ENCODE assay signal across 32 mouse cellular contexts in genomic region chr17:34013436-34013835, GRCm38 (mm10).
"Had no signal": no experiment of that assay in that cellular context is flagged by ENCODE, and none has a peak within 500 bp of the region (broad histone marks: within the 10 kb centered on the region; RNA-seq: fewer than 3 reads in every experiment).

No protein-coding gene starts in this region.

- H3K4me3 ChIP-seq: limb, embryonic 10.5 days; limb, embryonic 12.5 days; limb, embryonic 13.5 days; limb, embryonic 15.5 days; liver, embryonic 12.5 days; liver, embryonic 13.5 days; liver, embryonic 15.5 days; lung, embryonic 15.5 days; megakaryocyte, embryonic 14.5 days; midbrain, embryonic 12.5 days; midbrain, embryonic 13.5 days; midbrain, embryonic 15.5 days; myocyte; neural tube, embryonic 12.5 days; neural tube, embryonic 13.5 days had no signal

- H3K27ac ChIP-seq: limb, embryonic 10.5 days; limb, embryonic 12.5 days; limb, embryonic 13.5 days; limb, embryonic 15.5 days; liver, embryonic 12.5 days; liver, embryonic 13.5 days; liver, embryonic 14.5 days; liver, embryonic 15.5 days; lung, embryonic 15.5 days; macrophage; midbrain, embryonic 12.5 days; midbrain, embryonic 13.5 days; midbrain, embryonic 15.5 days; neural tube, embryonic 12.5 days; neural tube, embryonic 13.5 days had no signal

- H3K9me3 ChIP-seq: limb, embryonic 10.5 days; limb, embryonic 15.5 days; liver, embryonic 13.5 days; liver, embryonic 15.5 days; lung, embryonic 15.5 days; midbrain, embryonic 15.5 days; neural tube, embryonic 12.5 days had no signal

- DNase-seq: left cerebral cortex, postnatal 4 days; liver; liver, embryonic 13.5 days; liver, postnatal 0 days; lung, adult 18-20 months; lung, adult 2 months; lung, embryonic 14.5 days; lung, postnatal 10 days; lung, postnatal 14 days; lung, postnatal 36 days; lung, postnatal 4 days; midbrain, embryonic 14.5 days had no signal

- H3K4me1 ChIP-seq: limb, embryonic 10.5 days; limb, embryonic 12.5 days; limb, embryonic 13.5 days; limb, embryonic 15.5 days; liver, embryonic 12.5 days; liver, embryonic 13.5 days; liver, embryonic 15.5 days; lung, embryonic 15.5 days; midbrain, embryonic 12.5 days; midbrain, embryonic 13.5 days; midbrain, embryonic 15.5 days; neural tube, embryonic 12.5 days; neural tube, embryonic 13.5 days had no signal

- H3K36me3 ChIP-seq: limb, embryonic 10.5 days; limb, embryonic 12.5 days; limb, embryonic 13.5 days; limb, embryonic 15.5 days; liver, embryonic 12.5 days; liver, embryonic 15.5 days; lung, embryonic 15.5 days; midbrain, embryonic 15.5 days had no signal

- H3K4me2 ChIP-seq: limb, embryonic 12.5 days; limb, embryonic 13.5 days; limb, embryonic 15.5 days; liver, embryonic 11.5 days; liver, embryonic 12.5 days; liver, embryonic 13.5 days; liver, embryonic 15.5 days; lung, embryonic 14.5 days; lung, embryonic 15.5 days; midbrain, embryonic 11.5 days; midbrain, embryonic 12.5 days; midbrain, embryonic 13.5 days; midbrain, embryonic 15.5 days; neural tube, embryonic 12.5 days; neural tube, embryonic 13.5 days had no signal

- H3K27me3 ChIP-seq: limb, embryonic 12.5 days; limb, embryonic 13.5 days; limb, embryonic 15.5 days; liver, embryonic 15.5 days; lung, embryonic 15.5 days; midbrain, embryonic 12.5 days; midbrain, embryonic 13.5 days; midbrain, embryonic 15.5 days; neural tube, embryonic 12.5 days; neural tube, embryonic 13.5 days had no signal

- H3K9ac ChIP-seq: limb, embryonic 12.5 days; limb, embryonic 13.5 days; limb, embryonic 15.5 days; liver, embryonic 12.5 days; liver, embryonic 13.5 days; liver, embryonic 14.5 days; liver, embryonic 15.5 days; liver, postnatal 0 days; lung, embryonic 14.5 days; lung, embryonic 15.5 days; midbrain, embryonic 12.5 days; midbrain, embryonic 13.5 days; midbrain, embryonic 15.5 days; neural tube, embryonic 12.5 days; neural tube, embryonic 13.5 days had no signal

- ATAC-seq: liver, embryonic 12.5 days; liver, postnatal 0 days; lung, postnatal 0 days; midbrain, embryonic 13.5 days; midbrain, embryonic 15.5 days; midbrain, embryonic 16.5 days had no signal
